Mouse (Mus musculus): ENCODE data around the gene Rundc3a.
"Not testable (repeated sequence)": the region's sequence is repeated elsewhere in the genome, so short reads cannot be mapped to it uniquely, and the experiment has no call there.

The Rundc3a gene

DNA sequence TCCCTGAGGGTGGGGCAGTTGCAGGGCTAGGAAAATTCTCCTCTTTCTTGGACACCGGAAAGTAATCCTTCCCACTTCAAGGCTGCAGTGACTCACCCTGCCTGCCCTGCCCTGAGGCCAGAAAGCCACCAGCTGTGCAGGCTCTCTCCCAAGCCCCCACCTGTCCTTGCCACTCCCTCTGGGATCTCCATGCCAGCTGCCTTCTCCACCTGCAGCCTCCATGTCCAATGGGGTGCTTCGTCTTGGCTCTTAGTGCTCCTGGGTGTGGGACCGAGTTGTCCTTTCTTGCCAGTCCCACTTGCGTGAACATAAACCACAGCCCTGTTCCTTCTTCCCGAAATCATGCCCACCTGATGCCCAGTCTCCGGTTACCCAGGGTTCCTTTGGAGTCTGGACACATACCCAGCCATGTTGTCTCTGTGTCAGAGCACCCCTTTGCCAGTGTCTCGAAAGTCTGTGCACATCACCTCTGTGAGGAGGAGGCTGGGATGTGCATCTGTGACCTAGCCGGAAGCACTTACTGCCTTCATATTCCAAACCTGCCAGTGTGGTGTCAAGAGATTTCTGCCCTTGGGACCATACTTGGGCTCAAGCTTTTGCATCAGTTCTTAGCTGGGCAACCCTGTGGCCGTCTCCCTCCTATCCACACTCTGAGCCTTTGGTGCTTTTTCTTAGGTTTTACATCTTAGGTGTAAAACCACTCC, 1.4 kb downstream of the Rundc3a start:
- no peak for DNase-seq

DNA sequence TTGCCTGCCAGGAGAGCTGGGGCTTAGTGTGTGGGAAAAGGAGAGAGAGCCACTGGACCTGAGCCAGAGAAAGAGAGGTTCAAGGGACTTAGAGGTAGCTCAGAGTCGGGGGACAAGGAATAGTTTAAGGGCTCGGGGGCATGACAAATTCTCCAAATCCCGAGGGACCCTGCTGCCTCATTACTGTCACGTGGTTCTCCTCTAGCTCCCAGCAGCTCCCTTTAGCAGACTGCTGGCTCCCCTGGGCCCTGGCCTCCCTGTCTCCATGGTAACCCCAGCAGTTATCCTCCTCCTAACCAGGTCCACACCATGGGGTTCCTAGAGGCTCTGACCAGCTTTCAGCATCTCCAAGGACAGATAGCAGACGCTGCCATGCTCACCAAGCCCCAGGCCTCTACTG, 2.0 kb downstream of the Rundc3a start:
- DNase-seq = no peak

DNA sequence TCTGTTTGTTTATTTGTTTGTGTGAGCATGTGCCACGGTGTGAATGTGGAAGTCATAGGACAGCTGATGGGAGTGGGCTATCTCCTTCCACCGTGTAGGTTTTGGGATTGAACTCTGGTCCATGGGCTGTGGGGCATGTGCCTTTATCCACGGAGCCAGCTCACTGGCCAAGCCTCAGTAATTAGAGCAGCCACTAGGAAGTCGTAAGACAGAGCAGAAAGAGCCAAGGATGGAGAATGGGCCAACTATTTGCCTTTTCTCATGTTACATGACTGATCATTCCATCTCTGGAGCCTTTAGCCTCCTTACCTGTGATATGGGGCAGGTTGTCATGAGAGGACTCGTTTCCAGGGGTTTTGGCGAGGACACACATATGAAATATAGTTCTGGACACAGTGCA, 3.1 kb downstream of the Rundc3a start:
- DNase-seq = no peak

DNA sequence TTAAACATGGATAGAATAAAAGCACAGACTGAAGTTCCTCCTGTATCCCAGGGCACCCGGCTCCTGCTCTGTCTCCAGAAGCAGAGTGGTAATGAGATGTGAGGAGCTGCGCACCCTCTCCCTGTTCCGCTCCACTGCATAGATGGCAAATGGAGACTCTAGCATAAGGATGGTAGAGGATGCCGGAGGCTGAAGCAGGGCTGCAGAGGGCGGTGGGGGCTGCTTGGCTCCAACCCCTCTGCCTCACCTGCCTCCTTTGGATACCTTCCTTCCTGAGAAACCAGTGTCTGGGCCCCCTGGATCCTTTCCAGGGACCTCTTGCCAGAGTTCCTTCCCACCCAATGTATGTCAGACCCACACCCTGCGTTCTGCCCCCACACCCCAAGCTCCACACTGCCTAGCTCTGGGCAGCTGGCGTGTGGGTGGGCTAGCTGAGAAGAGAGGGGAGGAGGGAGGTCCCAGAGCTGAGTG, 3.5 kb downstream of the Rundc3a start:
- DNase-seq = no peak

DNA sequence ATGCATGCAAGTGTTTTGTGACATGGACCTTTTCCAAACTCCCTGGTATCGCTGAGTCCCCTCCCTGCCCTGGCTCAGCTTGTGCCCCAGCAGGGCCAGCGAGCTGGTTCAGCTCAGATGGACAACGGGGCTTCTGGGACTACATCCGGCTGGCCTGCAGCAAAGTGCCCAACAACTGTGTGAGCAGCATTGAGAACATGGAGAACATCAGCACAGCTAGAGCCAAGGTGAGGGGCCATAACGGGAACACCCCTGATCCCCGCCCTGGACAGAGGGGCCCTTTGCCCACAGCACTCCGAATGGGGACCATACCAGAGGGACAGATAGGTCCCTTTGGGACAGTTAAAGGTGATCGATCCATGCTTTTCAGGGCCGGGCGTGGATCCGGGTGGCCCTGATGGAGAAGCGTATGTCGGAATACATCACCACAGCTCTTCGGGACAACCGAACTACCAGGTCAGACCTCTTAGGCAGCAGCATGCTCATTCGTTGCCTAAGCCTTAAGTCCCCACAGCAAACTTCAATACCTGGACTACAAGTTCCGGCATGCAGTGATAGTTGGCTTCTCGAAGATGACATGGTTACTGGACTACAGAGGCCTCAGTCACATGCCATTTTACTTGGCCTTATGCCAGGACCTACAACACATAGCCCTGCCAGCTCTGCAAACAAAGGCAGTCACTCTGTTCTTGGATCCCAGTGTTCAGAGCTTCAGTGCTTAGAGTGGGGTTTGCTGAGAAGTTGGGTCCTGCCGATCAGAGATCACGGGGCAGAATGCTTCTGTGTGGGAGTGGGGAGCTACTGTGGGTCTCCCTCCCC, 5.0 kb downstream of the Rundc3a start:
- DNase-seq = peak; percentile 34

DNA sequence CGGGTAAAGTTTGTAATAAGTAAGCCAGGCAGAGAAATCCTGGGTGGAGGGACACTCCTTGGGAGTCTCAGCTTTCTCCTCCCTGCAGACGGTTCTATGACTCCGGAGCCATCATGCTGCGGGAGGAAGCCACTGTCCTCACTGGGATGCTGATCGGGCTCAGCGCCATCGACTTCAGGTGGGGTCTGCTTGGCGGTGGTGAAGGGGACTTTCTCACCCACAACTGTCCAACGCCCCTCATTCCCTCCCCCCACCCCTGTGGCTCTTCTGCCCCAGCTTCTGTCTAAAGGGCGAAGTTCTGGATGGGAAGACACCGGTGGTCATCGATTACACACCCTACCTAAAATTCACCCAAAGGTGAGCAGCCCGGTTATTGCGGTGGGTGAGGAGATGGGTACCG, 5.9 kb downstream of the Rundc3a start:
- DNase-seq = no peak

DNA sequence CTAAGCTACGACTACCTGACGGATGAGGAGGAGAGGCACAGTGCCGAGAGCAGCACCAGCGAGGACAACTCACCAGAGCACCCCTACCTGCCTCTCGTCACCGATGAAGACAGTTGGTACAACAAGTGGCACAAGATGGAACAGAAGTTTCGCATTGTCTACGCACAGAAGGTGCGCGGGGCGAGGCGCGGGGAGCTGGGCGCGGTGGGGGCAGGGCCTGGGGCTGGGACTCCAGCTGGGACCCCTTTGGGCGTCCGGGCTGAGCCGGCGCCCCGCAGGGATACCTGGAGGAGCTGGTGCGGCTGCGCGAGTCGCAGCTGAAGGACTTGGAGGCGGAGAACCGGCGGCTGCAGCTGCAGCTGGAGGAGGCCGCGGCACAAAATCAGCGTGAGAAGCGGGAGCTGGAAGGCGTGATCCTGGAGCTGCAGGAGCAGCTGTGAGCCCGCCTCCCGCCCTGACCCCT, 6.4 kb downstream of the Rundc3a start:
- DNase-seq = no peak

DNA sequence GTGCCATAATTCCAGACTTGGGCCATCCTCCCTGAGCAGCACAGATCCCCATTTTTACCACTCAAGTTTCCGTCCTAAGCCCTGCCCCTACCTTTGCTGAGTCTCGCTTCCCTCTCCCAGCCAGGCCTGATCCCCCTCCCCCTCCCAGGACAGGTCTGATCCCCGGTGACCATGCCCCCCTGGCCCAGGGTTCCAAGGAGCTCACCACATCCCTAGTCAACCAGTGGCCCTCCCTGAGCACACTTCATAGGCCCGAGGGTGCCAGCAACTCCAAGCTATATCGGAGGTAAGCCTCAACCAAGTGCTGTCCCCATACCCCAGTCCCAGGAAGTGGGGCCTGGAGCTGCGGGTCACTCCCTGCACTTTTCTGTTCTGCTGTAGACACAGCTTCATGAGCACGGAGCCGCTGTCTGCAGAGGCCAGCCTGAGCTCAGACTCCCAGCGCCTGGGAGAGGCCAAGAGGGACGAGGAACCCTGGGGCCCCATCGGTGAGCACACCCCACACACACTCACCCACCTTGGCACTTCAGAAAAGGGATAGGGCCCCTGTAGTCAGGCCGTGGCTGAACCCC, 7.4 kb downstream of the Rundc3a start:
- no peak for DNase-seq

DNA sequence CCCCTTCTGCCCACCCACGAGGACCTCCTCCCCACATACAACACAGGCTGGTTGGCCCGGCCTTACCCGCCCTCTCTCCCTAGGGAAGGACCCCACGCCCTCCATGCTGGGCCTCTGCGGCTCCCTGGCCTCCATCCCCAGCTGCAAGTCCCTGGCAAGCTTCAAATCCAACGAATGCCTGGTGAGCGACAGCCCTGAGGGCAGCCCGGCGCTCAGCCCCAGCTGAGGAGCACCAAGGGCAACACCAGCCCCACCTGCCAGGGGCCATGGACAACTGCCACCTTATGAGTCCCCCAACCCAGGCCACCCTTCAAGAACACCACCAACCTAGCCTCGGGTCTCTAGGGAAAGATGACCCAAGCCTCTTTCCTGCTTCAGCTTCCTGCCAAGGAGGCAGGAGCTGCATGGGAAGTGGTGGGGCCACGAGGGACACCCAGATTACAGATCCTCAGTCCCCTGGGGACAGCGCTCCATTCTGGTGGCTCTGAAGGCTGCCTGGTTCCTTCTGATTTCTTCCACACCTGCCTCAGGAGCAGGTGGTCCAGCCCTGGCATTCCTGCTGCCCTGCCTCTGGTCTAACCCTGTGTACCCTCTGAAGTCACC, 8.8 kb downstream of the Rundc3a start:
- DNase-seq = no peak

DNA sequence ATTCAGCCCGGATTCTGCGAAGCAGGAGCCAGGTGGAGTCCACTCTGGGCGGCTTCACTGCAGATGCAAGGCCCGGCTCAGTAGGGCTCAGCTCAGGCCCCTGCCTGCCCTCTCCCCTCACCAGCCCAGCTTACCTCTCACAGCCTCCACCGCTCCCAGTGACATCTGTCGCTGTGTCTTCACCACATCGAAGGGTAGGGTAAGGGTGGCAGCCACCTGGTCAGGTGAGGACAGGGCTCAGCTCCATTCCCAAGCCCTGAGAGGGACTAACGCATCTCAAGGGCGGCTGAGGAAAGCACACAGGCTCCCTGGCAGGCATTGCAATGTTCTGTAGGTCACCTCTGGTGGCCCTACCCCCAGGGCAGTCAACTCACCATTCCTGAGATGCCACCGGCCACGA, 10.5 kb downstream of the Rundc3a start:
- DNase-seq = no peak

DNA sequence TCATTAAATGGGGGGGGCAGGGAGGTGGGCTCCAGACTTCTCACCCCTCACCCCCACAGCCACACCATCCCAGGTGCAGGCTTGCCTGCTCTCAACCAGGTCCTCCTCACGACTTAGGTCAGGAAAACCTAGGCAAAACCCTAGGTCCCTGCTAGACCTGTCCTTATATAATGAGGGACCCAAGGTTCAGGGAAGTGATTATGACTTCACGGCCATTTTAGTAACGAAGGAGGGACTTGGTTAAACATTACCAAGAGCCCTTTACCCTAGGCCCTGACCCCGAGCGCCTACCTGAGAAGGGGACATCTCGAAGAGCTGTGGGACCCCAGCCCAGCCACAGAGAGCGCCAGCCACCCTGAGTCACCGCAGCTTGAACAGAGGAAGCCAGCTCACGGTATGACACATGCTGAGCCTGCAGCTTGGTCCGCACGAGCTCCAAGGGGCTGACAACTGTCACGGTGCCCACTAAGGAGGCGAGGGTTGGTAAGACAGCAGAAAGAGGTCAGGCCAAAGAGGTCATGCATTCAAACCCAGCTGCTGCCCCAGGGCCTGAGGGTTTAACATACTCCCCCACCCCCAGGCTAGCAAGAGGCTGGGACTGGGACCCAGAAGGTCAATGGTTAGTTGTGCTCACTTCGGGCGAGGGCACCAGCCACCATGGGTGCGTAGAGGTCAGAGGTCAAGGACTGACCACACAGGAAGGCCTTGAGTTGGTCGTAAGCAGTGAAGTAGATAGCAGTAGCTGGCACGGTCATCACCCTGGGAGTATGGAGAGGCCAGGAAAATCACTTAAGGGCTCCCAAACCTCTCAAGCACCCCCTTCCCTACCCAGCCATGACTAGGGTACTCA, 11.2 kb downstream of the Rundc3a start:
- peak; percentile 29 for DNase-seq

DNA sequence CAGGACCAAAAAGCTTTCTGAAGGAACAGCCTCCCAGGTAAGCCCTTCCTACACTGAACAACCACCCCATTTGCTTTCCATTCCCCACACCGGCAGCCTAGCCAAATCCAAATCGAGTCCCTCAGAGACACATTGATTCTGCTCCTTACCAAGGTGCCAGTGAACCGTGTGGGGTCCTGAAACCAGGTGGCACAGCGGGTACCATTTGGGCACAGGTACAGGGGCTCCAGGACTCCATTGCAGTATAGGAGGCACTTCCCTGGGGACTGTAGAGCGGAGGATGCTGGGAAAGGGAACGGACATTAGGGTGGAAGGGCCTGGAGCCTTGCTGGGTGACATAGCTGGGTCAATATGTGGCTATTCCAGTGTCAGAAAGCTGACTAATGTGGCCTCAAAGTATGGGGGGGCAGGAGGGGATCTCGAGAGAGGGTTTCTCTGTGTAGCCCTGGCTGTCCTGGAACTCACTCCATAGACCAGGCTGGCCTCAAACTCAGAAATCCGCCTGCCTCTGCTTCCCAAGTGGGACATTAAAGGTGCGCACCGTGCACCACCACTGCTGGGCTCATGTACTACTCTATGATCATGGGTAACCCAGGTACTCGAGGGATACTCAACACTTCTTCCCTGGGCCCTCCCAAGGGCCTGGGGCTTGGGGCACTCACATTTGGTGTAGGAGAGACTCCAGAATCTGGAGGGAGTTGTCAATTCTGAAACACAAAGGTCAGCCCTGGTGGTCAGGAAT, 12.5 kb downstream of the Rundc3a start:
- no peak for DNase-seq

DNA sequence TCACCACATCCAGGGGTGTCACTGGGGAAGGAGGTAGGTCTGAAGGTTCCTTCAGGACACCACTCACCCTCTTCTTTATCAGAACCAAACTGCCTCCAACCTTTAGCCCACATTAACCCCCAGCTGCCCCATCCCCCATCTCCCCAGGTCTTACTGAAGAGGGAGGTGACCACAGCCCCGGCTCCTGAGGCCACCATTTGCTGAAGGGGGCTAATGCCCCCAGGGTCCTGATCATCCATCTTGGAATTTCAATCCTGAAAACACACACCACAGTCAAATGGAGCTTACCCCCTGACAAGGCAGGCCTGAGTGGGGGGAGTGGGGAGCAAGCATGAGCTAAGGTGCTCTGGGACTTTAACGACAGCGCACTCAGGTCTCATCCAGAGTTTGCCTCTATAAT, 13.2 kb downstream of the Rundc3a start:
- no peak for DNase-seq

DNA sequence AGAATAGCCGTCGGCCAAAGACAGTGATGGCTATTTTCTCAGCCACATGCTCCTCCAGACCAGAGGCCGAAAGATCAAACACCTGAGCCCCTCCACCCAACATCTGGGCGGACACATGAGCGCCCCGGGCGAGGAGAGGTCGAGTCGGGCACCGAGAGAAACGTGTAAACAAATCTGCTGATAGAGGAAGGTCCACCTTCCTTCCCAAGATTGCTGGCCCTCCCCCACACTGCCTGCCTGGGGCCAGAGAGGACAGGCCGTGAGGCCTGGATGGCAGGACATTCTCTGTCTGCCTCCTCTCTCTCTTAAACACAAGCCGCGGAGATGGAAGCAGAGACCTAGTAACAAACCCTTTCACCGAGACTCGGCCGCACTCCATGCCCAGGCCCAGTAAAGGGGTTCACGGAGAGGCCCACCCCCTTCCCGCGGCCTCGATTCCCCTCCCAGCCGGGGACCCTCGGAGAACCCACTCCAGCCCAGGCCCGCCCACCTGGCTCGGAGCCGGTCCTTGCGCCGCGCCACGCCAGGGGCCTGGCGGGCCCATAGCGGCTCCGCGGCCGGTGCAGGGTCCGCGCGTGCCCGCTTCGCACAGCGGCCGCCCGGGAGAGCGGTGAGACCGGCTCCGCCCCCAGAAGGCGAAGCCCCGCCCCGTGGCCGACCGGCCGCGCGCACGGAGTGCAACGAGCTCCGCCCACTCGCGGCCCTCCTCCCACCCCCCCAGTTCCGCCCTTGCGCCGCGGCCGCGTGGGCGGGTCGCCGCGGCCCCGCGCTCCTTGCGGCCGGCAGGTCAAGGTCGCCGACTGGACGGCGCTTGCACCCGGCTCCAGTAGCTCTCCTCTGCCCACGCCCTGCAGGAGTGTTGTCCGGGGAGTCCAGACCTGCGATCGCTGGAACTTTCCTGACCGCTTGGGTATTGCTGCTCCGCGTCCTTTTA, 14.0 kb downstream of the Rundc3a start:
- peak; percentile 91 for DNase-seq

DNA sequence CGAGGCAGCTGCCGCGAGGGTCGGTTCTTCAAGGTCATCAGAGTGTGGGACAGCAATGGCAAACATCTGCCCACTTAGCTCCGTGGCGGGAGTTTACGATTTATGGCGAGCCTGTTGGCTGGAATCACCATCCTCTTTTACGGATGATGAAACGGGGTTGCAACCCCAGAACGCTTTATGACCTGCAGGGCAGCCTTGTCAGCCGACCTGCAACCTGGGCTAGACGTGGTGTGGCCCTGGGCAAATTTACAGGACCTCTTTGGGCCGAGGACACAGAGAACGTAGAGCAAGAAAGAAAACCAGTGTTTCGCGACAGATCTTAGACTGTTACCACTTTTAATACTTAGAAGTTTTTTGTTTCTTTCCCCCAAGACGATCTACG, 14.6 kb downstream of the Rundc3a start, which contains the start of gene Slc25a39:
TSS of gene Slc25a39 (minus strand) at position 113 of the 382 bp plus-strand sequence.
- DNase-seq = peak; percentile 36

DNA sequence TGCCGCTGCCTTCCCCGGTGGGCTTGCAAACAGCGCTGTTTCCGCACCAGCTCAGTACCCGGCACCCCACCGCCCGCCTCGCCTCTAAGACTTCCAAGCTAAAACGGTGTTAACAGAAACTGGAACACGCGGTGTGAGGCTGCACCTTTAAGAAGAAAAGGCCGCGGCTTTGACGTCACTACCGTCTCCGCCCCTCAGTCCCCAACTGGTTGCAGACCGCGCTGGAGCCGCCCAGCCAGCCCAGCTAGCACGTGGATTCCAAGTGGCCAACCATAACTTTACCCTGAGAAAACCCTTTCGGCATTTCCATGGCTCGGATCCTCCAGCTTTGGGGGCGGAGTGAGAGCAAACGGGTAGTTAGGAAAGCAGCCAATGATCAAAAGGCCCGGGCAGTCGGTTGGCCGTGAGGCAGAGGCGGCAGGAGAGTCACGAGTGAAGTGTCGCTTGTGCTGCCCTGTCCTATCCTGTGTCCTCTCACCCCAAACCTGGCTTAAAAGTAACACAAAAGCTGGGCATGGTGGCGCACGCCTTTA, 15.2 kb downstream of the Rundc3a start:
- DNase-seq = peak; percentile 99

DNA sequence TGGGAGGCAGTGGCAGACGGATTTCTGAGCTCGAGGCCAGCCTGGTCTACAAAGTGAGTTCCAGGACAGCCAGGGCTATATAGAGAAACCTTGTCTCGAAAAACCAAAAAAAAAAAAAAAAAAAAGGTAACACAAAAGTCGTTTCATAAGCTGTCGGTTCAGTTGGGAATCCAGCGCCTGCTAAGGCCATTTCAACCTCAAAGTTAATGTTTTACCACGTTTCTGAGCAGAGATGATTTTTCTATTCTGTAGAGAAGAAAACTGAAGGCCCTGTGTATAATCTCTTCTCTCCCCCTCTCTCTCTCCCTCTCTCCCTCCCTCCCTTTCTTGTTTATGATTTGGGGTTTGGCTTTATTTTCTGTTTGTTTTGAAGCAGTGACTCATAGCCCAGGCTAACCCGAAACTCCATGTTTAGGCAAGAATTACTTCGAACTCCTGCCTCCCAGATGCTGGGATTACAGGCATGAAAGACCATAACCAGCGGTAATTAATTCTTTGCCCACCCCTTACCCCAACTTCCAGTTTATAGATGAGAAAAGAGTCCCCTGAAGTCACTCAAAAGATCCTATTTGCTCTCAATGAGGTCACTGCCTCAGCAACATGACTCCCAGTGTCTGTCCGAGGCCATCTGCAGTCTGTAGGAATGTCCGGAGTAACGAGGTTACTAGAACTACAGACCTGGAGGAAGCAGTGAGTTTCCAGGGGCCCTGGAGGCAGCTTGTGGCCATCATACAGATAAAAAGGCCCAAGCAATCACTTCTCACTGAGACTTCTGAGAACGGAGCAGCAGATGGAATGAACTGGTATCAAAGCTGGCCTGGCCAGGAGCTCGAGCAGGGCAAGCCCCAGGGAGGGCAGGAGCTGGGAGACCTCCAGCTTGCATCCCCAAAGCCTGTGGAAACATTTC, 15.9 kb downstream of the Rundc3a start:
- no peak for DNase-seq

DNA sequence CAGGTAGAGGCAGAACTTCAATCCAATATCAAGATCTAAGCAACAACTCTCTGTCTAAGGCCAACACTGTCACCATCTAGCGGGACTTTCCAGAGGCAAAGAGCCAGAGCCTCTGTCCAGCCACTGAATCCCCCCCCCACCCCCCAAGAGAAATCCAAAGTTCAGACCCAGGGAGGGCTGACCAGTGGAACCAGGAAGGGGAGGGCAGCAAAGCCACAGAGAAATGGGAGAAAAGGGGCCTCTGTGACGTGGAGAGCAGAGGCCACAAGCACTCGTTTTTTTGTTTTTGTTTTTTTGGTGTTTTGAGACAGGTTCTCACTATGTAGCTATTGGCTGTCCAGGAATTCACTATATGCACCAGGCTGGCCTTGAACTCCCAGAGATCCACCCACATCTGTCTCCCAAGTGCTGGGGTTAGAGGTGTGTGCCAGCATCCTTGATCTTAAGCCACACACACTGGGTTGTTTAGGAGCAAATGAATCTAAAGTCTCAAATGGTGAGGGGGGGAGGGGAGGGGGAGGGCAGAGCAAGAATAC, 16.7 kb downstream of the Rundc3a start:
- DNase-seq = no peak

DNA sequence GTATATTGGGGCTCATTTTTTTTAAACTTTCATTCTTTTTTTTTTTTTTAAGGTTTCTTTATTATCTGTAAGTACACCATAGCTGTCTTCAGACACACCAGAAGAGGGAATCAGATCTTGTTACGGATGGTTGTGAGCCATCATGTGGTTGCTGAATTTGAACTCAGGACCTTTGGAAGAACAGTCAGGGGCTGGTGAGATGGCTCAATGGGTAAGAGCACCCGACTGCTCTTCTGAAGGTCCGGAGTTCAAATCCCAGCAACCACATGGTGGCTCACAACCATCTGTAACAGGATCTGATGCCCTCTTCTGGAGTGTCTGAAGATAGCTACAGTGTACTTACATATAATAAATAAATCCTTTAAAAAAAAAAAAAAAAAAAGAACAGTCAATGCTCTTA, 17.1 kb downstream of the Rundc3a start:
- DNase-seq = not testable (repeated sequence)
